Mouse (Mus musculus) kidney, adult 2 months (tissue): Measurements from ENCODE around the gene Trabd.

ENCODE experiments used
- CTCF ChIP-seq: fragments of 200-500 bp; conservative IDR thresholded peaks from 2 replicates; pipeline ENCODE4 v1.5.1; 2011; ENCODE audit warnings: low read depth, mild to moderate bottlenecking, control low read depth, low read length, moderate library complexity, mixed read lengths; ENCODE audit not compliant: insufficient read depth, insufficient read length
- POLR2A ChIP-seq: fragments of 200-500 bp; IDR thresholded peaks from one replicate; pipeline ENCODE4 v1.6.1; 2011; ENCODE audit warnings: low read depth, low read length, control low read depth

DNA sequence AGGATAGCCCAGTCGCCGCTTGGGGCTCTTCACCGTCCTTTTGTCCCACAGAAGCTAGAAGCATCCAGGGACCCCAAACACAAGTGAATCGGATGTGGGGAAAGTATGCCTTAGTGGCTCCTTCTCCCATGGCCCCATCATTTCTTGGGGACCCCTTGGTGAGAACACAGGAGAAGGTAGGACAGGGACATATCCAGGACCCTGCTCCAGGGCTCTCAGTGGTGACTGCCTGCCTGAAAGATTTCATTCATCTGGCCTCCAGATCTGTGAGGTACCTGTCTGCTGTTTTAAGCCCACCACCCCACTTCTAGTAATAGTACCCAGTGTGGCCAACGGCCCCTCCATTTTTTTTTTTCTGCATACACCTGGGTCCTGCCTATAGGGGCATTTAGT lies 12.4 kb upstream of the Trabd start:
- no peak for TF ChIP-seq CTCF
- no peak for TF ChIP-seq POLR2A
